Mouse (Mus musculus) T-cell, adult 2 months (primary cell): ENCODE data around the gene A2ml1.
A peak's percentile ranks its signal among the peaks of the same experiment; 100 is the strongest.
"Not testable (repeated sequence)": the region's sequence is repeated elsewhere in the genome, so short reads cannot be mapped to it uniquely, and the experiment has no call there.

Experiments used
- DNase-seq: peaks from one replicate; pipeline ENCODE4 v3.0.0; 2022; ENCODE audit warnings: low spot score

A2ml1 gene

GRCm38 (mm10) chr6:128581508-128581907 lies at the start of gene A2ml1:
A2ml1 (minus strand) TSS chr6:128581608.
- no peak for DNase-seq

DNA sequence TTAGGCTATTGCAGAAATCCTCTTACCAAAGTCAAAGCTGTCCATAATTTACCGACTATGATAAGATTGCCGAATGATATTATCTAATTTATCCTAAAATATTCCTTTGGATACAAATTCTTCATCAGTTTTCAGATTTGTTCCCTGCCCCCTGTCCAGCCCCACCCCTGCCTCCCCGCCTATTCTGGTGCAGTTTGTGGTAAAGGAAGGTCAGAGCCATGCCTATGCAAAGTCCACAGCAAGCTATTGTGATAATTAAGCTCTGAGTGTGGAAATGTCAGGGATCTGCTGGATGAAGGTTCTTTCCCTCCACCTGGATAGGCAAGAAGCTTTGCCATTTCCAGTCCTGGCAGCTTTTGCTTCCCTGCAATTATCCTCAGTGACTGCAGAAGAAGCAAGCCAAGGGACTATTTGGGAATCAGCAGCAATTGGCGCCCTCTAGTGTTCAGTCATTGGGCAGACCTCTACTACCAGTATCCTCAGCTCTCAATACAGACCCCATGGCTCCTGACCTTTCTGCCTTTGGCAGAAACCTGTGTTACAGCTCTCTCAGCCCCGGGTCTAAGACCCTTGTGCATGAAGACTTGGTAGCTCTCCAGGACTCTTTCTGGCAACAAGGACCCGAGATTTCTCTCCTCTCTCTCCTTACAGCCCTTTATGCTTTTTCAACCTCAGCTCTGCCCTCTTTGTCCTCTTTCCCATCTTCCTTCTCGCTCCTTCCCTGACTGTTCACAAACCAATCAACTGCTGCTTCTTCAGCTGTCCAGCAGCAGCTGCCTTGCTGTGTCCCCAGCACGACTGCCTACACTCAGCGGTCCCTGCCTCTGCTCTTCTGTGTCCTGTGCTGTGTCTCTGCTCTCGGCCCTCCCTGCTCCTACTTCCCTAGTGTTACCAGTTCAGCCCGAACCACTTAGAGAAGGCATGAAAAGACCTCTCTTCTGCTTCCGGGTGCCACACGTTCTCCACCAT lies 48.6 kb upstream of the A2ml1 start:
- peak; percentile 4 for DNase-seq

DNA sequence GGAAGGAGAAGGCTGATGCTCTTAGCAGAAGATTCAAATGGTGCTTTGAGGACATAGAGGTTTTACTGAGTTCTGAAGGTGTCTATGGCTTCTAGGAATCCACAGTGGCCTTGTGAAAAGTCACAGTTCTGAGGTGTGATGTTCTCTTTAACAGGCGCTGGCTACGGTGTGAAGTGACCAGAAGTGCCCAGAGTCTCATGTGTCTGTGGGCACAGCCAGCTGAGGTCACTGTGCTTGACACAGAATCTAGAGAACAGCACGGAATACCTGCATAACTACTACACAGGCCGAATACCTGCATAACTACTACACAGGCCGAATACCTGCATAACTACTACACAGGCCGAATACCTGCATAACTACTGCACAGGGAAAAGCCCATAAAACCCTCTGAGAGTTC lies 43.8 kb upstream of the A2ml1 start:
- not testable (repeated sequence) for DNase-seq

DNA sequence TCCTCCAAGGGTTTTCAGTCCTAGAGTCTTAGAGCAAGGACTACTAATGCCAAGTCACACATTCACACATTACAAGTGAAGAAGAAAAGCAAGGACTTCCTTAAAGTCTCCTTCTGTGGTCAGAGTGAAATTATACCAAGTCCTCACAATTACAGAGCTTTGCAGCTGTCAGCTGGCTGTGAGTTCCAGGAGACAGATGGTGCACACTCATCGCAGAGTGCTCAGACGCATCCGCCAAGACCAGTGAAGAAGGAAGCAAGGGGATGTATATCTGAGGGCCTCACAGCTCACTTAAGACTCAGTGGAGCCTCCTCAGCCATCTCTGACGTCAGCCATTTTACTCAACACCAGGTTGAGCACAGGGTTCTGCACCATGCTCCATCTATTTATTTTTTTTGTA lies 43.0 kb upstream of the A2ml1 start:
- DNase-seq: no peak

DNA sequence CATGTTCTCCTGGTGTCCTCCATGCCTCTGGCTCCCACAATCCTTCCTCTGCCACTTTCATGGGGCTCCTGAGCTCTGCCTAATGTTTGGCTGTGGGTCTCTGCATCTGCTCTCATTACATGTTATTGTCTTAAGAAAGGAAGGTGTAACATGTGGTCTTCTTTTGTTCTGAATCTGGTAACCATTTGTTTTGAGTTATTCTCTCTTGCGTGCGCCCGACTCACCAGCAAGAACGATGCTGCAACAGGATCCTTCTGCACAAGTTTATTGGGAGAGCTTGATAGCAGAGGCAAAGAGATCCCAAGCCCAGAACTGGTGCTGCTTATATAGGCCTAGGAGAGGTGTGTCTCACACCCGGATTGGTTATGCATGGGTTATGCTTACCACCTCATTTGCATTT lies 42.0 kb upstream of the A2ml1 start, which contains the start of gene Klrb1a:
Gene Klrb1a, minus strand, starts transcription at position 101 of the 400 bp plus-strand sequence.
- DNase-seq: not testable (repeated sequence)

GRCm38 (mm10) chr6:128622733-128623132 lies 41.3 kb upstream of the A2ml1 start:
- no peak for DNase-seq

- DNase-seq: no peak
Observed at GRCm38 (mm10) chr6:128606350-128606749, 24.9 kb upstream of the A2ml1 start.

GRCm38 (mm10) chr6:128604512-128604911 lies 23.1 kb upstream of the A2ml1 start:
- DNase-seq: no peak

DNA sequence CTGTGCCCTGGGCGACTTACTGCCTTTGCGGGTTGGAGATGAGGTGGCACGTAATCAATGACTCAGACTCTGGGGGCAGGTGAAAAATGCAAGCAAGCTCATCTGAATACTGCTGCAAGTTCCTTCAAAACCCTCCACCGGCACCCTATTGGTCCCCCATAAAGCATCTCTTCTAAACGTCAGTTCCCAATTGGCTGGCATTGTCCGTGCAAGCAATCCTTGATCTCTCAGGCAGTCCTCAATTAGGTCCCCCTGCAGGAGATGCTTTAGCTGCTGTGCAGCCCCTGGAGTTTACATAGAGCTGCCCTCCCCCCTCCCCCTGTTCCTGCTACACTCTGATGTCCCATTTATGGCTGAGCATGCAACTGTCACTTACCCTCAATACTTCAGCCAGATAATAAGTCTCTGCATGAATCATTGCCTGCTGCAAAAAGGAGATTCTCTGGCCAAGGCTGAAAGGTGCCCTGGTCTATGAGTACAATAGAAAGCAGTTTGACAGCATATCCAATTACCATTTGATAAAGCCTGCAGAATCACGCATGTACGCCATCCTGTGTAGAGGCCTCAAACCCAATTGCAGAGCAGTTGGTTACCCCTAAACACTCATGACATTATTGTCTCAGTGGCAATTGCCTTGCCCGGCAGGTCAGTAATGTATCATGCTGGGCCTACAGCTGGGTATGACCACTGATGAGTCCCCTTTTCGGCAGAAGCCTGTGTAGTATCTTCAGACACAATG lies 21.2 kb upstream of the A2ml1 start:
- no peak for DNase-seq

DNA sequence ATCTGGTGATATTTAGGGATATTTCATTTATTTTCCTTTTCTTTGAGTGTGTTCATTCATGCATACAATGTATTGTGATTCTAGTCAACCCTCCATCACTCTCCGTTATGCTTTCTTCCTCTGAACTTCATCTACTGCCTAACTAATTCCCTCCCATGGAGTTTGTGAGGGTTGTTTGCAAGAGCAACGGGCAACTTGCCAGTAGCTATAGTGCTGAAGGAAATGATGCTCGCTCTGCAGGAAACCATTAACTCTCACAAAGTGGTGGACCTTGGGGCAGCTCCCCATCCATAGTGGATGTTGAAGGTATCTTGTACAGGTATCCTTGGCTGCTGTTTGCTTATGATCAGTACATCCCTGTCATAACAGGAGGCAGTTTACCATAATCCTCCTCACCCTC lies 20.6 kb upstream of the A2ml1 start:
- DNase-seq: no peak

DNA sequence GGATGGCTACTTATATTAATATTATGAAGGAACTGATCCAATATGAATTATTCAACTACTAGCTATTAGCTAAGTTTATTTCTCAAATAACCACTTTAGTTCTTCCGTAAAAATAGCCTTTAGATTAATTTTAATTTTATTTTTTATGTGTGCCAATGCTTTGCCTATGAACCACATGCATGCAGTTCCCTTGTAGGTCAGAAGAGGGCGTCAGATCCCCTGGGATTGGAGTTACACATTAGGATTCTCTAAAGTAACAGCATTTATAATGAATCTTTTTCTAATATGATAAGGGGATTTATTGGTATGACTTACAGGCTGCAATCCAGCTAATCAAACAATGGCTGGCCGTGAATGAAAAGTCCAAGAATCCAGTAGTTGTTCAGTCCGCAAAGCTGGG lies 18.1 kb upstream of the A2ml1 start:
- no peak for DNase-seq

GRCm38 (mm10) chr6:128598256-128599047 lies 17.0 kb upstream of the A2ml1 start:
- no peak for DNase-seq

DNA sequence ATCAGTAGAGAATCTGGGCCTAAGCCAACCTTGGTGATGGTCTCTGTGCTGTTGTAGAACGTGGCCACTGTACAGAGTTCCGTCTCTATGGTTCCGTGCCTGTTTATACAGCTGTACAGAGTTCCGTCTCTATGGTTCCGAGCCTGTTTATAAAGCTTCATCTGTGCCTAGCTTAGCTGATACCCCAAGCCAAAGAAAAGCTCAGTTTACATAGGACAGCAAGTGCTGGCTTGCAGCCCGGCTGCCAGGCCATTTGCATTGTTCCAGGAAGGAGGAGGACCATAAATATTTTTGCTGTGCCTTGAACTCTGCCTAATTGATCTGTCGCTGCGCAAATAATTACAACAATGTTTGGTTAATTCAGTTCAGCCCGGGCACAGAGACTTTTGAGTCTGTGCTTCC lies 15.7 kb upstream of the A2ml1 start:
- no peak for DNase-seq

DNA sequence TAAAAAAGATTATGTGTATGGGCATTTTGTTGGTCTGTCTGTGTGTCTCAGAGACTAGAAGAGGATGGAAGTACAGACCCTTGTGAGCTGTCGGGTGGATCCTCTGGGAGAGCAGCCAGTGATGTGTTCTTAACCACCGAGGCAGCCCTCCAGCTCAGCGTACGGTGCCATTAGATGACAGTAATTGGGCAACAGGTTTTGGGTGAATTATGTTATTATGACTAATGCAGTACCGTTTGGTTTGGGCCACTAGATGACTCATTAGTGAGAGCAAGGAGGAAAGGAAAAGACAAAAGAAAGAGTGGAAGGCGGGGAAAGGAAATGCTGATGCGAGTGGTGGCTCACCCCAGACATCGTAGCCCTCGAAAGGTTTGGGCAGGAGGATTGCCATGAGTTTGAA lies 13.2 kb upstream of the A2ml1 start:
- DNase-seq: no peak

GRCm38 (mm10) chr6:128589426-128589825 lies 8.0 kb upstream of the A2ml1 start:
- DNase-seq: no peak

- DNase-seq: no peak
Observed at GRCm38 (mm10) chr6:128587619-128588018, 6.2 kb upstream of the A2ml1 start.

GRCm38 (mm10) chr6:128585642-128586245 lies 4.3 kb upstream of the A2ml1 start:
- no peak for DNase-seq

GRCm38 (mm10) chr6:128584070-128584660 lies 2.8 kb upstream of the A2ml1 start:
- no peak for DNase-seq

GRCm38 (mm10) chr6:128577301-128577700 lies 4.1 kb downstream of the A2ml1 start:
- DNase-seq: no peak

GRCm38 (mm10) chr6:128566589-128566988 lies 14.8 kb downstream of the A2ml1 start:
- no peak for DNase-seq

- DNase-seq: no peak
Observed at GRCm38 (mm10) chr6:128554049-128554448, 27.4 kb downstream of the A2ml1 start.
